Mouse (Mus musculus) spleen, adult 2 months (tissue): ENCODE results near the gene Gucy2g. TPM values are rescaled to one million over a fixed set of nuclear protein-coding genes. Genes with fewer than 3 reads are reported as not detected.

Source experiments
- DNase-seq, 2 experiments: peaks; one replicate each; pipeline versions ENCODE4 v3.0.0 to v3.0.0-alpha.2; 2012 to 2021; ENCODE audit warnings: low spot score in 2 of 2, low read depth in 1 of 2
- H3K27ac ChIP-seq: fragments of 200-500 bp; 2 replicates; pipeline ENCODE4 v1.5.1; 2012; ENCODE audit warnings: low read length, inconsistent platforms; ENCODE audit not compliant: insufficient read depth
- H3K27me3 ChIP-seq: fragments of 200-500 bp; 2 replicates; pipeline ENCODE4 v1.6.1; 2012; ENCODE audit warnings: mild to moderate bottlenecking, moderate library complexity, low read length, inconsistent platforms; ENCODE audit not compliant: control insufficient read depth, insufficient read depth
- H3K36me3 ChIP-seq: fragments of 200-500 bp; 2 replicates; pipeline ENCODE4 v1.6.1; 2012; ENCODE audit warnings: mild to moderate bottlenecking, low read length, inconsistent platforms; ENCODE audit not compliant: control insufficient read depth, insufficient read depth
- H3K4me1 ChIP-seq: fragments of 200-500 bp; 2 replicates; pipeline ENCODE4 v1.6.1; 2011; ENCODE audit warnings: inconsistent platforms; ENCODE audit not compliant: control insufficient read depth, insufficient read depth, insufficient read length
- H3K4me3 ChIP-seq: fragments of 200-500 bp; 2 replicates; pipeline ENCODE4 v1.5.1; 2011; ENCODE audit warnings: mild to moderate bottlenecking, inconsistent platforms; ENCODE audit not compliant: insufficient read depth, insufficient read length; ENCODE audit errors: extremely low read depth
- CTCF ChIP-seq: fragments of 200-500 bp; IDR thresholded peaks from 2 replicates; pipeline ENCODE4 v1.5.1; 2011; ENCODE audit warnings: mild to moderate bottlenecking, inconsistent platforms; ENCODE audit not compliant: insufficient read depth, insufficient read length, insufficient replicate concordance; ENCODE audit errors: extremely low read depth
- POLR2A ChIP-seq: fragments of 200-500 bp; IDR thresholded peaks from 2 replicates; pipeline ENCODE4 v1.6.1; 2011; ENCODE audit warnings: low read depth, low read length, inconsistent platforms
- WGBS: fragments of 180-500 bp; shearing (Covaris S2); methylation state at CpG from one replicate; pipeline ENCODE4 v1.1.7; 2018; 5-methylcytosine and 5-hydroxymethylcytosine counted together
- polyA plus RNA-seq: library from polyadenylated mRNA; depleted of rRNA; stranded (reverse); fragments of >200 nt; gene quantifications from 2 replicates; pipeline ENCODE4 v1.2.3, GENCODE M21; 2012; rRNA removed

Gene Gucy2g
- polyA plus RNA-seq: 0.15 and 0.22 TPM in 2 replicates

DNA sequence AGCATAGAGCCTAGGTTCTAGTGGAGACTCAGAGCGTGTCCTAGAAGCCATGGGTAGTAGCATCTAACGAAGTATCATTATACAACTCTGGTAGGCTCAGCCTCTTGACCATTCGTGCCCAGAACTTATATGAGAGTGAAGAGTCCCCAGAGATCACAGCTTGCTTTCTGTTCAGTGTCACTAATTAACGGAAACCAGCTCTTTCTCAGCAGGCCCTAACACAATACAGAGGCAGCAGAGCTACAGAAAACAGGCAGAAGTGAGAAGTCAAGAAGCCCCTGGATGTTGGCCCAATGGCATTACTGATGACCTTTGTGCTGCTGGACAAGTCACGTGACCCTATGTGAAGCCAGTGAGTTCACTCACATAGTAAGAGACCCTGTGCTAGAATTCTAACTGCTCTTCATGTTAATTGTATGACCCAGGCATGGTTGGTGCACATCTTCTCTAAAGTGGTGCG lies at the start of gene Gucy2g:
TSS of gene Gucy2g (minus strand) at position 51 of the 460 bp plus-strand sequence.
- Histone ChIP-seq H3K36me3 (no peaks in the 10 kb centered on the region), H3K4me1 (no peaks in the 10 kb centered on the region), H3K27ac (no peak within 1 kb of the TSS), H3K27me3 (no peaks in the 10 kb centered on the region), H3K4me3 (no peak within 1 kb of the TSS)
- TF ChIP-seq CTCF: no peak
- TF ChIP-seq POLR2A: no peak
- no peak for DNase-seq
- WGBS: 87% methylated on average over 6 of the region's 6 CpGs

DNA sequence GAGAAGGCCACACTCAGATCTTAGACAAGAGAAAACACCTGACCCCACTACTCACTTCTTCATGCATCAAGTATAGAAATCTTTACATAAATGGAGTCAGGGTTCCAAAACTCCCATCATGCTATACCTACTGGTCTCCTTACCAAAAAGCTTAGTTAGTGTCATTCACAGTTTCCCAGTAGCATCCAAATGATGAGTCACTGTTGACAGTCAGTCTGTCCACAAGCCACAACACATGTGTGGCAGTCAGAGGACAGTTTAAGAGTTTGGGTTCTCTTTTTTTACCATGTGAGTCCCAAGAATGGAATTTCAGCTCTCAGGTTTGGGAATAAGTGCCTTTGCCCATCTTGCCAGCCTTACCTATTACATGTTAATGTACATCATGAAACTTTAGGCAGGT lies 47.9 kb upstream of the Gucy2g start:
- Histone ChIP-seq H3K4me3 (no peak overlapping the region), H3K36me3 (peaks cover 36% of the 10 kb centered on the region), H3K4me1 (no peaks in the 10 kb centered on the region), H3K27me3 (no peaks in the 10 kb centered on the region), H3K27ac (no peak overlapping the region)
- DNase-seq: no peak
- TF ChIP-seq CTCF (no peak), POLR2A (no peak)

- no peak overlapping the region for H3K27ac ChIP-seq
- WGBS: 88% methylated on average over 4 of the region's 4 CpGs
- no peak overlapping the region for H3K4me3 ChIP-seq
- peaks cover 44% of the 10 kb centered on the region for H3K36me3 ChIP-seq
- no peaks in the 10 kb centered on the region for H3K4me1 ChIP-seq
- H3K27me3 ChIP-seq: 0 out of 2 replicates have a peak, but pooled peaks cover 2% of the 10 kb centered on the region
- no peak for DNase-seq
- TF ChIP-seq CTCF (no peak), POLR2A (no peak)
Measured at GRCm38 (mm10) chr19:55286034-55286433, 45.0 kb upstream of the Gucy2g start.

DNA sequence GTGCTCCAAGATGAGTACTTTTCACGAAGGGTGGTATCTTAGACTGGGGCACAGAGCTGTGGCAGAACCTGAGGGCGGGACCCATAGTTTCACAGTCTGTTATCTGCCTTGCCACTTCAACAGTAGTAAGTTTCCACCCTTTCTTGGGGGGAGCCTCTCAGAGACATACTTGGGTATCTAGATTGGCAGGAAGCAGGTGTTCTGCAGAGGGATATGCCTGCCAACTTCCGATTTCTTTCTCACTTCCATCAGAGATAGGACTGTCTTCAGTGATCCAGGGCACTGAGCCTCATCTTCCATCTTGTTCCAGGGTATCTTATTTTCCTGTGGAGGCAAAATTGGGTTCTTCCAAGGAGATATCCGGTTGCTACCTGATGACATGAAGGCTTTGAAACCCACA lies 43.1 kb upstream of the Gucy2g start:
- peaks cover 44% of the 10 kb centered on the region for H3K36me3 ChIP-seq
- no peak overlapping the region for H3K4me3 ChIP-seq
- H3K27me3 ChIP-seq: 0 out of 2 replicates have a peak, but pooled peaks cover 2% of the 10 kb centered on the region
- no peak overlapping the region for H3K27ac ChIP-seq
- no peaks in the 10 kb centered on the region for H3K4me1 ChIP-seq
- no peak for DNase-seq
- WGBS: 85% methylated on average over 4 of the region's 4 CpGs
- TF ChIP-seq POLR2A (no peak), CTCF (no peak)

DNA sequence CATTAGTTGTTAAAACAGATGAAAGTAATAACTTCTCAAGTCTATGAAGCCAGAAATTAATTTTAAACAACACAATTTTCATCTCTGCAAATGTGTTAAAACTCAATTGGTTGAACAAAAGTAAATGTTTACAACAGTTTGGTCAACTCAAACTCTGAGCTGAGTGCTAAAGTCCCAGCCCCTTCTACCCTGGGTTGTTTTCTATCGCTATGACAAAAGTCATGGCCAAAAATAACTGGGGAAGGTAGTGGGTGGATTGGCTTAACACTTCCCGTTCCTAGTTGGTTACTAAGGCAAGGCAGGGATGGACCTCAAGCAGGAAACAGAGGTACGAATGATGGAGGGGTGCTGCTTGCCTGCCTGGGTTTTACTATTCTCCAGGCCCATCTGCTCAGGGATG lies 35.7 kb upstream of the Gucy2g start:
- Histone ChIP-seq H3K4me3 (no peak overlapping the region), H3K4me1 (no peaks in the 10 kb centered on the region), H3K27me3 (no peaks in the 10 kb centered on the region), H3K27ac (no peak overlapping the region), H3K36me3 (peaks cover 28% of the 10 kb centered on the region)
- TF ChIP-seq CTCF (no peak), POLR2A (no peak)
- WGBS: 86% methylated on average over 3 of the region's 3 CpGs
- no peak for DNase-seq

DNA sequence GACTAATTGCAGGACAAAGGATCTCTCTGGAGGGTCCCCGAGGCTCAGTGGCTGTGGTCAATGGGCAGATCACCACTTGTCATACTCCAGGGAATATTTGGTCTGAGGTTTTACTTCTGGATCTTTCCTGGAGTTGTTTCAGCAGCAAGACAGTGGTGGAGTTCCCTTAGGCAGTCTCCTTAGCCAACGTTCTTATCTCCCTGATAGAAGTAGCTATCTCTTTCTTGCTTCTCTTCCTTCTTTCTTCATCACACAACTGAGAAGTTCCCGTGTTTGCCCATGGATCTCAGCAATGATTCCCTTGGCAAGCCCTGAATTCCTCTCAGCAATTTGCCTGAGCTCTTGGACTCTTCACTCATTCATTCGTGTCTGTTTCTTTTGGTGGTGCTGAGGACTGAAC lies 35.1 kb upstream of the Gucy2g start:
- DNase-seq: no peak
- WGBS: 83% methylated on average over 4 of the region's 4 CpGs
- Histone ChIP-seq H3K27me3 (no peaks in the 10 kb centered on the region), H3K27ac (no peak overlapping the region), H3K36me3 (peaks cover 29% of the 10 kb centered on the region), H3K4me1 (no peaks in the 10 kb centered on the region), H3K4me3 (no peak overlapping the region)
- TF ChIP-seq CTCF: no peak
- TF ChIP-seq POLR2A: no peak

GRCm38 (mm10) chr19:55273340-55273739 lies 32.3 kb upstream of the Gucy2g start:
- Histone ChIP-seq H3K36me3 (peaks cover 25% of the 10 kb centered on the region), H3K27me3 (no peaks in the 10 kb centered on the region), H3K27ac (no peak overlapping the region), H3K4me1 (no peaks in the 10 kb centered on the region), H3K4me3 (no peak overlapping the region)
- WGBS: 86% methylated on average over 6 of the region's 6 CpGs
- DNase-seq: no peak
- no peak for TF ChIP-seq POLR2A
- no peak for TF ChIP-seq CTCF
